Mouse (Mus musculus) MEL (cell line): ENCODE data around the gene Slc44a5.

Experiments used
- CHD2 ChIP-seq: IDR thresholded peaks from 2 replicates; pipeline ENCODE4 v1.6.1; 2011; ENCODE audit warnings: low read length, improper control_type of control experiment
- CTCF ChIP-seq, 3 experiments: IDR thresholded peaks in 2 of 3; conservative IDR thresholded peaks in 1 of 3; 2 replicates each; pipeline ENCODE4 v1.5.1; 2011 to 2012; ENCODE audit warnings: low read length in 3 of 3, low read depth in 2 of 3, mild to moderate bottlenecking in 2 of 3, improper control_type of control experiment in 1 of 3, inconsistent platforms in 1 of 3, mixed read lengths in 1 of 3, moderate library complexity in 1 of 3; ENCODE audit not compliant: control insufficient read depth in 1 of 3, insufficient read depth in 1 of 3, poor library complexity in 1 of 3, severe bottlenecking in 1 of 3
- E2F4 ChIP-seq: IDR thresholded peaks from 2 replicates; pipeline ENCODE4 v1.6.1; 2011; ENCODE audit warnings: low read depth, low read length, improper control_type of control experiment, borderline replicate concordance
- EP300 ChIP-seq, 2 experiments: IDR thresholded peaks; 2 replicates each; pipeline ENCODE4 v1.6.1; 2011; ENCODE audit warnings: improper control_type of control experiment in 2 of 2, low read length in 2 of 2, low read depth in 1 of 2, mild to moderate bottlenecking in 1 of 2
- ETS1 ChIP-seq: IDR thresholded peaks from 2 replicates; pipeline ENCODE4 v1.6.1; 2012; ENCODE audit warnings: low read depth, mild to moderate bottlenecking, inconsistent platforms, low read length, improper control_type of control experiment, moderate library complexity
- MAFK ChIP-seq: IDR thresholded peaks from 2 replicates; pipeline ENCODE4 v1.6.1; 2011; ENCODE audit warnings: low read depth, mild to moderate bottlenecking, low read length, improper control_type of control experiment, borderline replicate concordance
- MEF2A ChIP-seq: IDR thresholded peaks from 2 replicates; pipeline ENCODE4 v1.6.1; 2014; ENCODE audit warnings: low read depth, mild to moderate bottlenecking, inconsistent platforms, low read length, improper control_type of control experiment; ENCODE audit not compliant: poor library complexity, insufficient replicate concordance, severe bottlenecking; ENCODE audit errors: extremely low read depth
- MYB ChIP-seq: IDR thresholded peaks from 2 replicates; pipeline ENCODE4 v1.6.1; 2011; ENCODE audit warnings: mild to moderate bottlenecking, low read depth, low read length, improper control_type of control experiment
- NELFE ChIP-seq: IDR thresholded peaks from 2 replicates; pipeline ENCODE4 v1.6.1; 2011; ENCODE audit warnings: low read depth, low read length, improper control_type of control experiment
- POLR2A ChIP-seq, 2 experiments: IDR thresholded peaks; 2 replicates each; pipeline ENCODE4 v1.6.1; 2011 to 2012; ENCODE audit warnings: low read length in 2 of 2, mild to moderate bottlenecking in 2 of 2, control low read depth in 1 of 2, improper control_type of control experiment in 1 of 2, low read depth in 1 of 2, moderate library complexity in 1 of 2; ENCODE audit not compliant: control insufficient read depth in 1 of 2, insufficient read depth in 1 of 2, poor library complexity in 1 of 2
- TAL1 ChIP-seq: IDR thresholded peaks from 2 replicates; pipeline ENCODE4 v1.6.1; 2012; ENCODE audit warnings: mild to moderate bottlenecking, inconsistent platforms, low read length, moderate library complexity, mixed read lengths
- USF1 ChIP-seq: IDR thresholded peaks from 2 replicates; pipeline ENCODE4 v1.6.1; 2014; ENCODE audit warnings: low read depth, mild to moderate bottlenecking, inconsistent platforms, low read length, improper control_type of control experiment, moderate library complexity
- ZMIZ1 ChIP-seq: IDR thresholded peaks from 2 replicates; pipeline ENCODE4 v1.6.1; 2012; ENCODE audit warnings: low read depth, mild to moderate bottlenecking, inconsistent platforms, low read length, improper control_type of control experiment, moderate library complexity

GRCm38 (mm10) chr3:154182987-154183386 lies 209.8 kb downstream of the Slc44a5 start:
- TF ChIP-seq POLR2A (IDR thresholded peaks at IDR 0.05; ENCODE audit: control insufficient read depth in 1 of 2, insufficient read depth in 1 of 2, low read depth in 1 of 2, low read length in 2 of 2, poor library complexity in 1 of 2), result no peak
- TF ChIP-seq CTCF (IDR thresholded peaks at IDR 0.05 in 2 of 3, conservative IDR thresholded peaks at IDR 0.05 in 1 of 3; ENCODE audit: control insufficient read depth in 1 of 3, insufficient read depth in 1 of 3, low read depth in 2 of 3, low read length in 3 of 3, poor library complexity in 1 of 3, severe bottlenecking in 1 of 3), result no peak
- no peak for TF ChIP-seq MYB
- TF ChIP-seq EP300 (IDR thresholded peaks at IDR 0.05; ENCODE audit: low read depth in 1 of 2, low read length in 2 of 2), result no peak
- no peak for TF ChIP-seq MAFK
- no peak for TF ChIP-seq TAL1
- no peak for TF ChIP-seq CHD2
- TF ChIP-seq ZMIZ1, result no peak
- no peak for TF ChIP-seq ETS1
- TF ChIP-seq USF1, result no peak
- no peak for TF ChIP-seq E2F4
- TF ChIP-seq MEF2A, result no peak
- no peak for TF ChIP-seq NELFE
